Mouse (Mus musculus): ENCODE results near the gene D10Wsu102e. TPM values are rescaled to one million over a fixed set of nuclear protein-coding genes. Genes with fewer than 3 reads are reported as not detected.

D10Wsu102e gene
- polyA plus RNA-seq, 1 experiment = 0.24 TPM

DNA sequence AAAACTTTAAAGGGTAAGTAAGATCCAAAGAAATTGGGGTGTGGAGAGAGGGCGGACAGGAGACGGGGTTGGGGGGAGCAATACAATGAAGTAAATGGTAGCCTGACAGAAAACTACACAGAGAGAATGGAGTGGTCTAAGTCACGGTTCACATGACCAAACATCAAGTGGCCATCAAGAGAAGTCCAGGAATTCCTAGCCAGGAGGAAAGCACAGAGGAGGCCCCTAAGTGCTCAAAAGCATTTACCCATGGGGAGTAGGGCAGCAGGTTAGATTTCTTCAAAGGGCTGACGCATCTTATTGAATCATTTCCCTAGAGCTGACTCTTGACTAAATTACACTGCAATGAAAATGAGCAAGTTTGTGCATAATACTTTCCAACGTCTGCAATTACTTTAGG, 31.2 kb upstream of the D10Wsu102e start:
- TF ChIP-seq CTCF (IDR thresholded peaks at IDR 0.05; ENCODE audit: insufficient read depth, low read length) = no peak
- no peak for TF ChIP-seq POLR2A (IDR thresholded peaks at IDR 0.05; ENCODE audit: borderline replicate concordance, extremely low read depth, low read depth, low read length)
- 75% methylated on average over 5 of the region's 5 CpGs for WGBS
- peak; percentile 26 for DNase-seq

DNA sequence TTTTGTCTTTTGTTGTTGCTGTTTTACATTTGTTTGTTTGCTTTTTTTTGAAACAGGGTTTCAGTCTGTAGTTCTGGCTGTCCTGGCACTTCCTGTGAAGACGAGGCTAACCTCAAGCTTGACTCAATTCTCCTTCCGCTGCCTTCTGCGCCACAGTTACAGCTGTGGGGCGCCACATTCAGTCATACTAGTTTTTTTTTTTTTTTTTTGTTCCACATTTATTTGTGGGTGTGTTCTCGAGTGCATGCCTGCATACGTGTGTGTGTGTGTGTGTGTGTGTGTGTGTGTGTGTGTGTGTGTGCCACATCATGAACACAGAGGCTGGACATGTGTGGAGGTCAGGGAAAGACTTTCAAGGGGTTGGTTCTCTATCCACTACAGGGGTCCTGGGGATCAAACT, 29.7 kb upstream of the D10Wsu102e start:
- no peak for DNase-seq

More for the DNA sequence above, 31.2 kb upstream of the D10Wsu102e start:
- Histone ChIP-seq H3K4me1 (ENCODE audit: control insufficient read depth, insufficient read depth, low read length) (no peaks in the 10 kb centered on the region), H3K4me3 (replicated peaks; ENCODE audit: extremely low read depth, low read depth, low read length) (no peak overlapping the region)

DNA sequence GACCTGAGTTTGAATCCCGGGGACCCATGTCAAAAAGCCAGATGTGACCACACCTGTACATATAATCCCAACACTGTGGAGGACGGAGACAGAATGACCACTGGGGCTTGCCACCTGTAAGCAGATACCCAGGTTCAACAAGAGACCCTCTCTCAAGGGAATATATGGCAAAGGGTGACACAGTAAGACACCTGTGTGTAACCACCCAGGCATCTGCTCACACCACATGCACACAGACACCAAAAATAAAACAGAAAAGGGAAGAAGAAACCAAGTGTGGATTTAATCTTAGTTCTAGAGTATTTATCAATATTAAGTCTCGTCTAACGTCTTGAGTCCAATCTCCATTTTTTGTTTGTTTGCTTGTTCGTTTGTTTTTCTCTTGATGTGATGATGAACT, 28.2 kb upstream of the D10Wsu102e start:
- Histone ChIP-seq H3K4me3 (replicated peaks; ENCODE audit: extremely low read depth, low read depth, low read length) (no peak overlapping the region), H3K4me1 (ENCODE audit: control insufficient read depth, insufficient read depth, low read length) (no peaks in the 10 kb centered on the region)
- 86% methylated on average over 5 of the region's 5 CpGs for WGBS
- no peak for DNase-seq
- no peak for TF ChIP-seq POLR2A (IDR thresholded peaks at IDR 0.05; ENCODE audit: borderline replicate concordance, extremely low read depth, low read depth, low read length)
- no peak for TF ChIP-seq CTCF (IDR thresholded peaks at IDR 0.05; ENCODE audit: insufficient read depth, low read length)

More for the DNA sequence above, 29.7 kb upstream of the D10Wsu102e start:
- Histone ChIP-seq H3K4me3 (replicated peaks; ENCODE audit: extremely low read depth, low read depth, low read length) (no peak overlapping the region), H3K4me1 (ENCODE audit: control insufficient read depth, insufficient read depth, low read length) (no peaks in the 10 kb centered on the region)
- TF ChIP-seq CTCF (IDR thresholded peaks at IDR 0.05; ENCODE audit: insufficient read depth, low read length) = no peak
- TF ChIP-seq POLR2A (IDR thresholded peaks at IDR 0.05; ENCODE audit: borderline replicate concordance, extremely low read depth, low read depth, low read length) = no peak
- 61% methylated on average over 6 of the region's 6 CpGs for WGBS

DNA sequence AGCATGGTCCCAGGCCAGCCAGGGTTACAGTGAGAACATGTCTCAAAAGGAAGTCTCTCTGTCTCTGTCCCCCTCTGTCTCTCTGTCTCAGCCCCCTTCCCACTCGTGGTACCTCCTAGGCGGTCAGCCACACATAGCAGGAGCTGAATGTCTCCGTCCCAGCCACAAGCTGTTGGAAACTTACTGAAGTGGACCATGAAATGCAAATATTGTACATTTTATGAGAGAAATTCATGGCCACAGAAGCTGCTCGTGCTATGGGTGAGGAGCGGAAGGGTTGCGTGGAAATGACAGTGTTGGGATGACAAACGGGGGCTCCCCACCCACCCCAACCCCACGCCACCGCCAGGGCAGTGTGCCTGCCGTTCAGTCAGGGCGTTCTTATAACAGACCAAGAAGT, 27.4 kb upstream of the D10Wsu102e start:
- WGBS = 77% methylated on average over 11 of the region's 11 CpGs

DNA sequence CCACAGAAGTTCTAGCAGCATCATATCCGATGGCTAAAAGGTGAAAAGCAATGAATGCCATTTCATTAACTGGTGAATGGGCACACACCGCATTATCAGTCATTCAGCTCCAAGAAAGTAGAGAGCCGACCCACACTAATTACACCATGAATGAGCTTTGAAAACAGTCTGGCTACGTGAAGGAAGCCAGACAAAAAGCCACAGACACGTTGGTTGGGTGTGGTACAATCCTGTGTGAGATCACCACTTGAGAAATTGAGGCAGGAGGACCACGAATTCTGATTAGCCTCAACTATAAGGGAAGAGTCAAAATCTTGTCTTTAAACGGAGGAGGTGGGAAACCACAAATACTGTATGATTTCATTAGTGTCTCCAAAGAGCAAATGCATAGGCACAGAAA, 23.7 kb upstream of the D10Wsu102e start:
- DNase-seq = no peak
- Histone ChIP-seq H3K4me3 (replicated peaks; ENCODE audit: extremely low read depth, low read depth, low read length) (no peak overlapping the region), H3K4me1 (ENCODE audit: control insufficient read depth, insufficient read depth, low read length) (no peaks in the 10 kb centered on the region)
- 44% methylated on average over 7 of the region's 7 CpGs for WGBS
- TF ChIP-seq CTCF (IDR thresholded peaks at IDR 0.05; ENCODE audit: insufficient read depth, low read length) = no peak
- TF ChIP-seq POLR2A (IDR thresholded peaks at IDR 0.05; ENCODE audit: borderline replicate concordance, extremely low read depth, low read depth, low read length) = no peak

More for the DNA sequence above, 27.4 kb upstream of the D10Wsu102e start:
- TF ChIP-seq CTCF (IDR thresholded peaks at IDR 0.05; ENCODE audit: insufficient read depth, low read length) (no peak), POLR2A (IDR thresholded peaks at IDR 0.05; ENCODE audit: borderline replicate concordance, extremely low read depth, low read depth, low read length) (no peak)
- DNase-seq = no peak
- Histone ChIP-seq H3K4me1 (ENCODE audit: control insufficient read depth, insufficient read depth, low read length) (no peaks in the 10 kb centered on the region), H3K4me3 (replicated peaks; ENCODE audit: extremely low read depth, low read depth, low read length) (no peak overlapping the region)

DNA sequence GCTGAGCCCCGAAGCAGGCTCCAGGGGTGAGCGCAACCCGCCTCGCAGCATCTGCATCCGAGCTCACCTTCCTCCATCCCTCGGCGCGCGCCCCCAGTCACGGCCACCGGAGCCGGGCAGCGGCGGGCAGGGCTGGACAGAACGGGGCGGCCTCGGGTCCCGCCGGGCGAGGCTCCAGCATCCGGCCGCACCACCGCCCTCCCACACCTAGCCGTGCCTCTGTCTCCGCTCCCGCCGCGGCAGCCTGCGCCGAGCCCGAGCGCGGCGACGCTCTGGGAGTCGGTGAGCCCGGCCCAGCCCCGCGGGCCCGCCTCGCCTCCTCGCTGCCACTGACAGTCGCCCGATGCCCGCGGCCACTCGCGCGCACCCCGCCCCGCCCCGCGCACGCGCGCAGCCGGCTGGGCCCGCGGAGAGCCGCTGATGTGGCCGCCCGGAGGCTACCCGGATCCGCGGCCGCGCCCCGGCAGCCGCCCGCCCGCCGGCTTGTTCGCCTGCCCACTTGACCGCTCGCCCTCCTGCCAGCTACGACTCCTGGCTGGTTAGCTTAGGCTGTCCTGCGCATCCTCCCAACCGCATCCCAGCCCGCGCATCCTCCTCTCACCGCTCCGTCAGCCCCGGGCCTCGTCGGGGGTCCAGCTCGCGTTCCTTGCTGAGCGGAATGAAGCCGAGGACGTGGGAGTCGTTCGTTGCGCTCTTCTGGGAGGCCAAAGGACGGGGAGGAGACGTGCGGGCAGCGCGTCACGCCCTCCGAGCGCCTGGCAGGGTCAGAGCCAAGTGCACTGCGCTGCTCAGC, 22.7 kb upstream of the D10Wsu102e start, which contains the start of gene Slc41a2:
TSS of gene Slc41a2 (minus strand) at position 724 of the 793 bp plus-strand sequence.
- TF ChIP-seq CTCF (IDR thresholded peaks at IDR 0.05; ENCODE audit: insufficient read depth, low read length) (no peak), POLR2A (IDR thresholded peaks at IDR 0.05; ENCODE audit: borderline replicate concordance, extremely low read depth, low read depth, low read length) (peak; percentile 30; the same call in 1 of the 2 replicates)
- under 1% methylated on average over 92 of the region's 102 CpGs for WGBS
- Histone ChIP-seq H3K4me3 (replicated peaks; ENCODE audit: extremely low read depth, low read depth, low read length) (peak within 1 kb of the TSS; percentile 76), H3K4me1 (ENCODE audit: control insufficient read depth, insufficient read depth, low read length) (no peaks in the 10 kb centered on the region)
- DNase-seq = peak; percentile 69

DNA sequence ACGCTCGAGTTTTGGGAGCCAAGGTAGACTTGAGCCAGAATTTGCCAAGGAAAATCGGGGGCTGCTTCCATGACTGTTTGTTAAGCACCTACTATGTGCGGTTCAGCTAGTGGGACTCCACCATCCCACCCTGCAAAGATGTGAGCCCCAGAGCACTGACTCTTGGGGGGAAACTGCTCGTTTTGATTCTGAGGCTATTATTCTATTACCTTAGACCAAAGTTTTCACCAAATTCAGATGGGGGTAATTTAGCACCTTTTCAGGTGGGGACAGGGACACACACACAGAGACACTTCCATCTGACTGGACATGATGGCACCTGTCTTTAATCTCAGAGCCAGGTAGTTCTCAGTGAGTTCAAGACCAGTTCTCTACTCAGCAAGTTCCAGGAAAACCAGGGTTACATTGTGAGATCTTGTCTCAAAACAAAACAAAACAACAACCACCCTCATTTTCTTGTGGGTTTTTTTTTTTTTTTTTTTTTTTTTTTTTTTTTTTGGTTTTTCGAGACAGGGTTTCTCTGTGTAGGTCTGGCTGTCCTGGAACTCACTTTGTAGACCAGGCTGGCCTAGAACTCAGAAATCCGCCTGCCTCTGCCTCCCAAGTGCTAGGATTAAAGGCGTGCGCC, 21.9 kb upstream of the D10Wsu102e start:
- DNase-seq = no peak
- 44% methylated on average over 9 of the region's 9 CpGs for WGBS
- Histone ChIP-seq H3K4me3 (replicated peaks; ENCODE audit: extremely low read depth, low read depth, low read length) (peak overlapping the region; percentile 76), H3K4me1 (ENCODE audit: control insufficient read depth, insufficient read depth, low read length) (no peaks in the 10 kb centered on the region)
- TF ChIP-seq CTCF (IDR thresholded peaks at IDR 0.05; ENCODE audit: insufficient read depth, low read length) = no peak
- TF ChIP-seq POLR2A (IDR thresholded peaks at IDR 0.05; ENCODE audit: borderline replicate concordance, extremely low read depth, low read depth, low read length) = no peak

DNA sequence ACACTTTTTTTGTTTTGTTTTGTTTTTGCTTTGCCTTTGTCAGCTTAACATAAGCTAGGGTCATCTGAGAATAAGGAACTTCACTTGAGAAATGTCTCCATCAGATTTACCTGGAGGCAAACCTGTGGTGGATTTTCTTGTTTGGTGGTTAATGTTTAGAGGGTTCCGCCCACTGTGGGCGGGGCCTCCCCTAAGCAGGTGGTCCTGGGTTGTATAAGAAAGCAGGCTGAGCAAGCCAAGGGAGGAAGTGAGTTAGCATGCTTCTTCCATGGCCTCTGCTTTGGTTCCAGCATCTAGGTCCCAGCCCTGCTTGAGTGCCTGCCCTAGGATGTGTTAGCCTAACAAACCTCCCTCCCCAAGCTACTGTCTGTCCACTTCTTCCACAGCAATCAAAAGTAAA, 18.8 kb upstream of the D10Wsu102e start:
- Histone ChIP-seq H3K4me3 (replicated peaks; ENCODE audit: extremely low read depth, low read depth, low read length) (no peak overlapping the region), H3K4me1 (ENCODE audit: control insufficient read depth, insufficient read depth, low read length) (no peaks in the 10 kb centered on the region)
- TF ChIP-seq POLR2A (IDR thresholded peaks at IDR 0.05; ENCODE audit: borderline replicate concordance, extremely low read depth, low read depth, low read length) = no peak
- TF ChIP-seq CTCF (IDR thresholded peaks at IDR 0.05; ENCODE audit: insufficient read depth, low read length) = no peak
- DNase-seq = no peak
- WGBS = 28% methylated on average over 2 of the region's 2 CpGs

DNA sequence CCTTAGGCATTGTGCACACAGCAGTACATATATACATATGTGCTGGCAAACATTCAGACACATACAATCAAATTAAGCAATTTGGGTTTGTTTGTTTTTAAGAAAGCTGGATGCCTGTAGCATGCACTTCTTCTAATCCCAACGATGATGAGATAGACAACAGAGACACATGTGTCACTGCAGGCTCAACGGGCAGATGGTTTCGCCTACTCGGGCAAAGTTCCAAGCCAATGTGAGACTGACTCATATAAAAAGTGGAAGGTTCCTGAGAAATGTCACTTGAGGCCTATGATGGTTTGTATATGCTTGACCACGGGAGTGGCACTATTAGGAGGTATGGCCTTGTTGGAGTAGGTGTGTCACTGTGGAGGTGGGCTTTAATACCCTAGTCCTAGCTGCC, 16.9 kb upstream of the D10Wsu102e start:
- WGBS = 62% methylated on average over 5 of the region's 5 CpGs
- H3K4me1 ChIP-seq (ENCODE audit: control insufficient read depth, insufficient read depth, low read length) = no peaks in the 10 kb centered on the region
- TF ChIP-seq CTCF (IDR thresholded peaks at IDR 0.05; ENCODE audit: insufficient read depth, low read length) (no peak), POLR2A (IDR thresholded peaks at IDR 0.05; ENCODE audit: borderline replicate concordance, extremely low read depth, low read depth, low read length) (no peak)
- no peak overlapping the region for H3K4me3 ChIP-seq (replicated peaks; ENCODE audit: extremely low read depth, low read depth, low read length)
- DNase-seq = no peak
